In genomic region chr15:64576891-64577535, GRCm38 (mm10) we compare ENCODE assay signal across 14 mouse cellular contexts.
"Had no signal": no experiment of that assay in that cellular context is flagged by ENCODE, and none has a peak within 500 bp of the region (broad histone marks: within the 10 kb centered on the region; RNA-seq: fewer than 3 reads in every experiment).

No protein-coding gene starts in this region.

- H3K27ac ChIP-seq: liver, embryonic 13.5 days; lung, embryonic 15.5 days; macrophage; stomach, embryonic 15.5 days had no signal

- H3K36me3 ChIP-seq: liver, embryonic 13.5 days; lung, embryonic 15.5 days; stomach, embryonic 15.5 days had no signal

- ATAC-seq: liver, postnatal 0 days; midbrain, embryonic 16.5 days had no signal

- H3K9me3 ChIP-seq: liver, embryonic 13.5 days; lung, embryonic 15.5 days; megakaryocyte, embryonic 14.5 days; stomach, embryonic 15.5 days had no signal

- H3K4me3 ChIP-seq: liver, embryonic 13.5 days; lung, embryonic 15.5 days; megakaryocyte, embryonic 14.5 days; stomach, embryonic 15.5 days had no signal

- H3K4me2 ChIP-seq: liver, embryonic 13.5 days; lung, embryonic 15.5 days; midbrain, embryonic 11.5 days; stomach, embryonic 15.5 days had no signal

- H3K9ac ChIP-seq: liver, embryonic 13.5 days; liver, postnatal 0 days; lung, embryonic 15.5 days; stomach, embryonic 15.5 days had no signal

- DNase-seq: kidney, adult 8-10 months; kidney, postnatal 25 days; liver; liver, embryonic 13.5 days; liver, postnatal 0 days; lung, postnatal 14 days; right cerebral cortex, postnatal 14 days; thymus, postnatal 4 days had no signal

- H3K4me1 ChIP-seq: liver, embryonic 13.5 days; lung, embryonic 15.5 days; megakaryocyte, embryonic 14.5 days; stomach, embryonic 15.5 days had no signal

- H3K27me3 ChIP-seq: liver, embryonic 13.5 days; lung, embryonic 15.5 days; stomach, embryonic 15.5 days had no signal
